Mouse (Mus musculus) limb, embryonic 12.5 days (tissue): Measurements from ENCODE around the gene Dnajc4. TPM values are rescaled to one million over a fixed set of nuclear protein-coding genes. Genes with fewer than 3 reads are reported as not detected.

Experiments used
- ATAC-seq: fragments of 200-750 bp; cut with Nextera tagmentation; 2 replicates; pipeline ENCODE4 v1.8.0; 2017; ENCODE audit warnings: low read depth, moderate TSS enrichment; ENCODE audit not compliant: insufficient number of reproducible peaks, insufficient read depth, low FRiP score, low TSS enrichment
- H3K27ac ChIP-seq: fragments of 300-500 bp; sonication (generic); 2 replicates; pipeline ENCODE4 v1.5.1; 2016; ENCODE audit warnings: mild to moderate bottlenecking, moderate library complexity
- H3K27me3 ChIP-seq: fragments of 300-500 bp; sonication (generic); 2 replicates; pipeline ENCODE4 v1.6.1; 2016; ENCODE audit warnings: mild to moderate bottlenecking, moderate library complexity
- H3K36me3 ChIP-seq: fragments of 300-500 bp; sonication (generic); 2 replicates; pipeline ENCODE4 v1.6.1; 2016; ENCODE audit warnings: mild to moderate bottlenecking, moderate library complexity
- H3K4me1 ChIP-seq: fragments of 300-500 bp; sonication (generic); replicated peaks from 2 replicates; pipeline ENCODE4 v1.6.1; 2016
- H3K4me2 ChIP-seq: fragments of 300-500 bp; sonication (generic); 2 replicates; pipeline ENCODE4 v1.6.1; 2016; ENCODE audit warnings: mild to moderate bottlenecking, moderate library complexity
- H3K4me3 ChIP-seq: fragments of 300-500 bp; sonication (generic); replicated peaks from 2 replicates; pipeline ENCODE4 v1.5.1; 2016; ENCODE audit warnings: mild to moderate bottlenecking
- H3K9ac ChIP-seq: fragments of 300-500 bp; sonication (generic); replicated peaks from 2 replicates; pipeline ENCODE4 v1.6.1; 2016; ENCODE audit warnings: mild to moderate bottlenecking, moderate library complexity
- H3K9me3 ChIP-seq: fragments of 300-500 bp; sonication (generic); 2 replicates; pipeline ENCODE4 v1.6.1; 2016; ENCODE audit warnings: mild to moderate bottlenecking, moderate library complexity
- WGBS: fragments of 180-500 bp; shearing (Covaris S2); methylation state at CpG from one replicate; pipeline ENCODE4 v1.1.7; 2016; 5-methylcytosine and 5-hydroxymethylcytosine counted together
- polyA plus RNA-seq: library from polyadenylated mRNA; unstranded; fragments of >200 nt; fragmentation: Nextera tagmentation; extraction: Ambion mirVana; gene quantifications from 2 replicates; pipeline ENCODE4 v1.2.1, GENCODE M21; 2016

The Dnajc4 gene
- polyA plus RNA-seq, 1 experiment from 2014 or later = 21.2 TPM

DNA sequence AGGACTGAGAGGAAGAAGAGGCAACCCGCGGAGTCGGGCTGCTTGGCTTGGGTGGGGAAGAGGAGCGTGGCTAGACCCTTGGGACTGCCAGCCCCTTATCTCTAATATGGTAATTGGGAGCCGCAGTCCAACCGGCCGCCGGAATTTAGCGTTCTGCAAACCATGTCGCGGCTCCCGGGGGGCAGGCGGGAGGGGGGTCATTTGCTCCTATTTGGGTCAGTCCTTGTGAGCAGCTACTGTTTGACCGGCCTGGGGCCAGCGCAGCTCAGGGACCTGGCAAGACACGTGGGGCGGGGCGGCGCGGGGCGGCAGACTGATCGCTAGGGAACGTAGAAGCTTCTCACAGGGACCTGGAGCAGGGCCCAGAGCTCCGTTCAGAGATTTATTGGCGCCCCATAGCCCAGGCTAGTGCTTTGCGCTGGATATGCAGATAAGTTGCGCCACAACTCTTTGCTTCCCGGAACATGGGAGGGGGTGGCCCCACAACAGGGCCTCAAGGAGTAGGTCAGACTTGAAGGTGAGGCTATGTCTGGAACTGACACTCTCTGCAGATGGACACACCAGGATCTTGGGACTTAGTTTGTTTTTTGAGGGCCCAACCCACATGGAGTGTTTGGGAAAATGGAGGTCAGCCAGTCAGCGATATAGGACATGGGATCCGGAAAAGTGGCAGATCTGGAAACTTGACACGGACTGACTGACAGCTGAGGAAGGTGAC, 40.2 kb downstream of the Dnajc4 start:
- peak overlapping the region; percentile 63 for H3K4me3 ChIP-seq

GRCm38 (mm10) chr19:6951381-6951968, 40.9 kb downstream of the Dnajc4 start:
- Histone ChIP-seq H3K27ac (peak overlapping the region; percentile 97), H3K36me3 (peaks cover 30% of the 10 kb centered on the region), H3K4me2 (peak overlapping the region; percentile 96), H3K4me3 (peak overlapping the region; percentile 63), H3K9ac (peak overlapping the region; percentile 78), H3K27me3 (no peaks in the 10 kb centered on the region), H3K4me1 (peaks cover 19% of the 10 kb centered on the region), H3K9me3 (no peaks in the 10 kb centered on the region)
- under 1% methylated on average over 35 of the region's 35 CpGs for WGBS
- ATAC-seq = peak; percentile 75

More for the DNA sequence above, 40.2 kb downstream of the Dnajc4 start:
- H3K27ac ChIP-seq = peak overlapping the region; percentile 97
- H3K27me3 ChIP-seq = no peaks in the 10 kb centered on the region
- peak overlapping the region; percentile 78 for H3K9ac ChIP-seq
- H3K9me3 ChIP-seq = no peaks in the 10 kb centered on the region
- peak overlapping the region; percentile 96 for H3K4me2 ChIP-seq
- H3K36me3 ChIP-seq = peaks cover 37% of the 10 kb centered on the region
- peak; percentile 3; the same call in 1 of the 2 replicates for ATAC-seq
- H3K4me1 ChIP-seq = peaks cover 19% of the 10 kb centered on the region
- WGBS = 3% methylated on average over 31 of the region's 31 CpGs

- H3K4me2 ChIP-seq = peak overlapping the region; percentile 96
- WGBS = under 1% methylated on average over 28 of the region's 28 CpGs
- H3K9ac ChIP-seq = peak overlapping the region; percentile 78
- peaks cover 19% of the 10 kb centered on the region for H3K4me1 ChIP-seq
- peak overlapping the region; percentile 63 for H3K4me3 ChIP-seq
- no peaks in the 10 kb centered on the region for H3K9me3 ChIP-seq
- H3K36me3 ChIP-seq = peaks cover 30% of the 10 kb centered on the region
- H3K27me3 ChIP-seq = no peaks in the 10 kb centered on the region
- peak; percentile 18; the same call in 1 of the 2 replicates for ATAC-seq
- H3K27ac ChIP-seq = peak overlapping the region; percentile 97
Measured at GRCm38 (mm10) chr19:6950613-6951153, 41.7 kb downstream of the Dnajc4 start.

- H3K36me3 ChIP-seq = peaks cover 26% of the 10 kb centered on the region
- no peak for ATAC-seq
- H3K4me2 ChIP-seq = peak overlapping the region; percentile 96
- H3K9ac ChIP-seq = peak overlapping the region; percentile 78; the same call in 1 of the 2 replicates
- H3K27ac ChIP-seq = peak overlapping the region; percentile 97
- peak overlapping the region; percentile 63 for H3K4me3 ChIP-seq
- H3K9me3 ChIP-seq = no peaks in the 10 kb centered on the region
- H3K4me1 ChIP-seq = peaks cover 19% of the 10 kb centered on the region
- 63% methylated on average over 5 of the region's 5 CpGs for WGBS
- no peaks in the 10 kb centered on the region for H3K27me3 ChIP-seq
Measured at GRCm38 (mm10) chr19:6949951-6950350, 42.4 kb downstream of the Dnajc4 start.

GRCm38 (mm10) chr19:6949532-6949931, 42.8 kb downstream of the Dnajc4 start:
- H3K4me3 ChIP-seq = no peak overlapping the region
- H3K27ac ChIP-seq = no peak overlapping the region
- ATAC-seq = no peak
- H3K4me1 ChIP-seq = peaks cover 19% of the 10 kb centered on the region
- H3K36me3 ChIP-seq = peaks cover 22% of the 10 kb centered on the region
- no peaks in the 10 kb centered on the region for H3K27me3 ChIP-seq
- 90% methylated on average over 5 of the region's 5 CpGs for WGBS
- no peak overlapping the region for H3K9ac ChIP-seq
- 0 out of 2 replicates have a peak overlapping the region, but pooled peaks have one; percentile 96 for H3K4me2 ChIP-seq
- no peaks in the 10 kb centered on the region for H3K9me3 ChIP-seq

GRCm38 (mm10) chr19:6948186-6948585, 44.2 kb downstream of the Dnajc4 start:
- H3K36me3 ChIP-seq = peaks cover 17% of the 10 kb centered on the region; the same call in 1 of the 2 replicates
- H3K4me1 ChIP-seq = peaks cover 19% of the 10 kb centered on the region
- 75% methylated on average over 4 of the region's 4 CpGs for WGBS
- H3K4me3 ChIP-seq = no peak overlapping the region
- H3K9ac ChIP-seq = no peak overlapping the region
- no peak overlapping the region for H3K27ac ChIP-seq
- ATAC-seq = no peak
- no peak overlapping the region for H3K4me2 ChIP-seq
- H3K9me3 ChIP-seq = no peaks in the 10 kb centered on the region
- H3K27me3 ChIP-seq = no peaks in the 10 kb centered on the region

DNA sequence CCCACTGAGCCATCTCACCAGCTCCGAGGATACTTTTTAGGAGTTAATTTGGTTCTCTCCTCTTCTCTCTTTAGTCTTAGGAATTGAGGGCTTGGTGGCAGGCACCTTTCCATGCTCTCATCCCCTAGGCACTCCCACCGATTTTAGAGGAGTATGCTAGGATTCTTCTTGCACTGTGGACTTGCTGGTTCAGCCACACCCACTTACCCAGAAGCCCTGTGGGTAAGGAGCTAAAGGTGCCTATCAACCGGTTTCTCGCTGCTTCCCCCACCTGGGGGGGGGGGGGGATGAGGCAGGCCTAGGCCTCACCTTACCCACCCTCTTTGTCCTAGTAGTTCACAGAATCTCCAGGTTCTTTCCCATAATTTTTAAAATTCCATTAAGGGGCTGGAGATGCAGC, 44.6 kb downstream of the Dnajc4 start:
- Histone ChIP-seq H3K4me3 (no peak overlapping the region), H3K27ac (no peak overlapping the region), H3K9ac (no peak overlapping the region), H3K4me1 (peaks cover 21% of the 10 kb centered on the region), H3K9me3 (no peaks in the 10 kb centered on the region), H3K4me2 (no peak overlapping the region), H3K27me3 (no peaks in the 10 kb centered on the region), H3K36me3 (peaks cover 12% of the 10 kb centered on the region; the same call in 1 of the 2 replicates)
- WGBS = 46% methylated on average over 4 of the region's 4 CpGs
- ATAC-seq = no peak

DNA sequence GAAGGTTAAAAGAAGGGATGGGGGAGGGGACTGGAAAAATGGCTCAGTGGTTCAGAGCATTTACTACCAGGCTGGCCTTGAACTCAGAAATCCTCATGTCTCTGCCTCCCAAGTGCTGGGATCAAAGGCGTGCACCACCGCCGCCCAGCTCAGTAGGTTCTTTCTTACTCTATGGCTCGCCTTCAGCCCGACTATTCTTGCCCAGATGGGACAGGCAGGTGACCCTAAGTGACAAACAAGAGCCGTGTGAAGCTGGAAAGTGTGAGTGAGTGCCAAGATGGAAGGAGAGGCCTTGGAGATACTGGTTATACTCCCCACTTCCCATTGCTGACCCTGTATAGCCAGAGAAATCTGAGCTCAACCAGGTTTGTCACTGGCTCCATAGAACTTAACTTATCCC, 48.7 kb downstream of the Dnajc4 start:
- H3K27ac ChIP-seq = no peak overlapping the region
- WGBS = 92% methylated on average over 6 of the region's 6 CpGs
- no peak for ATAC-seq
- peaks cover 22% of the 10 kb centered on the region for H3K4me1 ChIP-seq
- H3K4me3 ChIP-seq = no peak overlapping the region
- peaks cover 11% of the 10 kb centered on the region; the same call in 1 of the 2 replicates for H3K36me3 ChIP-seq
- H3K4me2 ChIP-seq = no peak overlapping the region
- no peak overlapping the region for H3K9ac ChIP-seq
- no peaks in the 10 kb centered on the region; the same call in 1 of the 2 replicates for H3K27me3 ChIP-seq
- H3K9me3 ChIP-seq = no peaks in the 10 kb centered on the region

DNA sequence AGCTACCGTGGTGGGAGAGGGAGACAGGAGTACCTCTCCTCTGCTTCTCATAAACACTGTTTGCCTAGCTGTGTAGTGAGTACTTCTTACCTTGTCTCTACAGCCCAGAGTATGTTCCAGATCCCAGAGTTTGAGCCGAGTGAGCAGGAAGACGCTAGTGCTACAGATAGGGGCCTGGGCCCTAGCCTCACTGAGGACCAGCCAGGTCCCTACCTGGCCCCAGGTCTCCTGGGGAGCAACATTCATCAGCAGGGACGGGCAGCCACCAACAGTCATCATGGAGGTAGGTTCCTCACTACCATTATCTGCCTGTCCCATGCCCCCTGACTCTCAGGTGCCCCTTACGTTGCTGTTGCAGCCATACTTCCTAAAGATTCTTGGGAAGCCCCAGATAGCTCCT, 49.6 kb downstream of the Dnajc4 start:
- peak overlapping the region; percentile 78 for H3K4me3 ChIP-seq
- WGBS = 31% methylated on average over 5 of the region's 5 CpGs
- peak overlapping the region; percentile 95 for H3K27ac ChIP-seq
- peak overlapping the region; percentile 85 for H3K9ac ChIP-seq
- peaks cover 11% of the 10 kb centered on the region; the same call in 1 of the 2 replicates for H3K36me3 ChIP-seq
- no peaks in the 10 kb centered on the region for H3K9me3 ChIP-seq
- ATAC-seq = no peak
- H3K4me1 ChIP-seq = peaks cover 22% of the 10 kb centered on the region
- H3K27me3 ChIP-seq = peaks cover 5% of the 10 kb centered on the region
- H3K4me2 ChIP-seq = peak overlapping the region; percentile 98

- H3K27ac ChIP-seq = peak within 1 kb of the TSS; percentile 95
- H3K4me1 ChIP-seq = peaks cover 22% of the 10 kb centered on the region
- peak; percentile 78 for ATAC-seq
- peak within 1 kb of the TSS; percentile 78 for H3K4me3 ChIP-seq
- peak within 1 kb of the TSS; percentile 98 for H3K4me2 ChIP-seq
- H3K9me3 ChIP-seq = no peaks in the 10 kb centered on the region
- H3K27me3 ChIP-seq = peaks cover 8% of the 10 kb centered on the region
- under 1% methylated on average over 27 of the region's 27 CpGs for WGBS
- H3K36me3 ChIP-seq = peaks cover 11% of the 10 kb centered on the region; the same call in 1 of the 2 replicates
- H3K9ac ChIP-seq = peak within 1 kb of the TSS; percentile 85
Measured at GRCm38 (mm10) chr19:6942249-6942691, 50.1 kb downstream of the Dnajc4 start, which contains the start of gene Gpr137. Gene Gpr137 (minus strand): TSS chr19:6942480.
